Mouse (Mus musculus) heart, embryonic 12.5 days (tissue): ENCODE measurements at regions not wholly inside any gene's neighbourhood (a gene's known extent, or its start where the extent isn't known, plus 50 kb on each side); places are given as distances from the start of the nearest gene placed in this dataset.

Experiments used
- ATAC-seq: fragments of 200-750 bp; cut with Nextera tagmentation; 2 replicates; pipeline ENCODE4 v1.8.0; 2017; ENCODE audit warnings: moderate TSS enrichment, moderate library complexity; ENCODE audit not compliant: insufficient number of reproducible peaks, low FRiP score
- H3K27ac ChIP-seq: fragments of 300-500 bp; sonication (generic); 2 replicates; pipeline ENCODE4 v1.5.1; 2016; ENCODE audit warnings: mild to moderate bottlenecking, moderate library complexity; ENCODE audit not compliant: poor library complexity, severe bottlenecking
- H3K27me3 ChIP-seq: fragments of 300-500 bp; sonication (generic); replicated peaks from 2 replicates; pipeline ENCODE4 v1.6.1; 2016; ENCODE audit warnings: mild to moderate bottlenecking, moderate library complexity
- H3K36me3 ChIP-seq: fragments of 300-500 bp; sonication (generic); 2 replicates; pipeline ENCODE4 v1.6.1; 2016; ENCODE audit warnings: mild to moderate bottlenecking, moderate library complexity
- H3K4me1 ChIP-seq: fragments of 300-500 bp; sonication (generic); replicated peaks from 2 replicates; pipeline ENCODE4 v1.6.1; 2016; ENCODE audit warnings: mild to moderate bottlenecking
- H3K4me2 ChIP-seq: fragments of 300-500 bp; sonication (generic); 2 replicates; pipeline ENCODE4 v1.6.1; 2016; ENCODE audit warnings: mild to moderate bottlenecking, moderate library complexity
- H3K4me3 ChIP-seq: fragments of 300-500 bp; sonication (generic); 2 replicates; pipeline ENCODE4 v1.5.1; 2016; ENCODE audit warnings: mild to moderate bottlenecking
- H3K9ac ChIP-seq: fragments of 300-500 bp; sonication (generic); 2 replicates; pipeline ENCODE4 v1.6.1; 2016; ENCODE audit warnings: mild to moderate bottlenecking, moderate library complexity
- H3K9me3 ChIP-seq: fragments of 300-500 bp; sonication (generic); replicated peaks from 2 replicates; pipeline ENCODE4 v1.6.1; 2016; ENCODE audit warnings: mild to moderate bottlenecking, moderate library complexity
- WGBS: fragments of 180-500 bp; shearing (Covaris S2); methylation state at CpG from one replicate; pipeline ENCODE4 v1.1.7; 2016; 5-methylcytosine and 5-hydroxymethylcytosine counted together

DNA sequence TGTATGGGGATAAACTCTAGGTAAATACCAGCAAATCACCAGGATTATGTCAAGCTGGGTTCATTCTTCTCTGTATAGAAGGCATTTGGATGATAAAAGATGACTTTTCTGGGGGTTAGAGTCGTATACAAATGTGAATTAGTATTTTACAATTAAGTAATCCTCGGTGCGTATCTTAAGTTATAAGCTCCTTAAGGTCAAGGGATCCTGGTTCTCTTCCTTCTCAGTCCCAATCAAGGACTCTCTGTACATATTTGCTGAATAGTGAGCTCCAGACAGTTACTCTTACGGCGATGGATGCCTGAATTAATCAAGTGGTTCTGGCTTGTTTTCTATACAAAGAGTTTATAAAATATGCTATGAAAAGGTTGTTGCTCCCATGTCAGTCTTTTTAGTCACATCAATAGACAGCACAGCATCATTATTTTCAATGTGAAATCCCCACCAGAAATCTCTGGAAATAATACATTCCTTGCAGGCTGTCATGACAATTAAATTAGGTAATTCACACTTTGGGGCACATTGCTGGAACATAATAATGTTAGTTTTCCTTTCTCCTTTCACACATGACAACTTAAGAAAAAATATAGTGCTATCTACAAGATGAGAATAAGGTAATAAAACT lies 64.0 kb upstream of the Cwc22 start:
- Histone ChIP-seq H3K9me3 (no peaks in the 10 kb centered on the region), H3K4me3 (no peak overlapping the region), H3K4me2 (no peak overlapping the region), H3K27me3 (no peaks in the 10 kb centered on the region), H3K9ac (no peak overlapping the region), H3K4me1 (no peaks in the 10 kb centered on the region), H3K27ac (no peak overlapping the region), H3K36me3 (no peaks in the 10 kb centered on the region)
- no peak for ATAC-seq
- WGBS: 82% methylated on average over 5 of the region's 5 CpGs

GRCm38 (mm10) chr2:78008094-78008493 lies 61.9 kb upstream of the Cwc22 start:
- H3K27me3 ChIP-seq: no peaks in the 10 kb centered on the region
- 94% methylated on average over 1 of the region's 1 CpGs for WGBS

GRCm38 (mm10) chr2:78005402-78006021 lies 59.3 kb upstream of the Cwc22 start:
- no peak for ATAC-seq
- WGBS: 58% methylated on average over 7 of the region's 7 CpGs
- no peak overlapping the region for H3K4me2 ChIP-seq
- H3K9me3 ChIP-seq: no peaks in the 10 kb centered on the region
- H3K36me3 ChIP-seq: no peaks in the 10 kb centered on the region
- H3K9ac ChIP-seq: no peak overlapping the region
- no peaks in the 10 kb centered on the region for H3K27me3 ChIP-seq
- H3K4me1 ChIP-seq: no peaks in the 10 kb centered on the region
- no peak overlapping the region for H3K27ac ChIP-seq
- H3K4me3 ChIP-seq: no peak overlapping the region

More at GRCm38 (mm10) chr2:78008094-78008493, 61.9 kb upstream of the Cwc22 start:
- Histone ChIP-seq H3K4me1 (no peaks in the 10 kb centered on the region), H3K27ac (no peak overlapping the region), H3K36me3 (no peaks in the 10 kb centered on the region), H3K9me3 (no peaks in the 10 kb centered on the region), H3K4me2 (no peak overlapping the region), H3K4me3 (no peak overlapping the region), H3K9ac (no peak overlapping the region)
- ATAC-seq: no peak

DNA sequence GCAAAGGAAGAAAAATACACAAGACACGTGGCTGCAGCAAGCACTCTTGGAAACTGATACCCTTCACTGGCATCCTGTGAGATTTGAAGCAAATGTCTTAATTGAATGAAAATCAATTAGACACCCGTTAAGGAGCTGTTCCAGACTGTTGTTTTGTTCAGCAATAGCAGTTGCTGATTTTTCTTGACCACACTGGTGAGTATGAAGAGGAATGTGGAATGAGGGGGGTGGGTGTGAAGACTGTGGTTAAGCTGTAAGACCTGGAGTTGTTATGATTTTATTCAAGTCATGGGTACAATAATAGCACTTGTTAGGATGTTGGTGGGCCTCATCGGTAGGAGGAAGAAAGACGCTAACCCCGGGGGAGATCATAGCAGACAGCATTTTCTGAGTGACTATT lies 58.3 kb upstream of the Cwc22 start:
- Histone ChIP-seq H3K4me2 (no peak overlapping the region), H3K36me3 (no peaks in the 10 kb centered on the region), H3K4me3 (no peak overlapping the region), H3K27ac (no peak overlapping the region), H3K27me3 (no peaks in the 10 kb centered on the region), H3K9ac (no peak overlapping the region), H3K4me1 (no peaks in the 10 kb centered on the region), H3K9me3 (no peaks in the 10 kb centered on the region)
- no peak for ATAC-seq
- 75% methylated on average over 5 of the region's 5 CpGs for WGBS
